Mouse (Mus musculus): Measurements from ENCODE around the gene Shank2. TPM values are rescaled to one million over a fixed set of nuclear protein-coding genes. Genes with fewer than 3 reads are reported as not detected.

The Shank2 gene
- total RNA-seq, 2 experiments from 2014 or later = 0.18 TPM; not detected in 1

DNA sequence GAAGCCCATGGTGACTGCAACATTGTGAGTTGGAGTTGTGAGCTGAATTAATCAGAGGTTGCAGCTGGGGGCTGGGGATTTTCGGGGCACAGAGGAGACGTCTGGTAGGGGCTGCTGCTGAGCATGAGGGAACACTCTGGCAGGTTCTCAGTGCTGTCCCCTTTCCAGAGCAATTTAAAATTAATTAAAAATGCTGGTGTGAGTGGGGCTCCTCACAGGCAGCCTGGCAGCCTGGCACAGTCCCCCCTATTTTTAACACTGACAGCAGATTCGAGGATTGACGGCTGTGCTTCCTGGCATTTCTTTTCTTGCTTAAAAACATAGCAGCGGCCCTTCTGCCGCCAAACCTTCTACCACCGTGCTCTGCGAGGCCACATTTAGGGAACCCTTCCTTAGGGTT lies 157.8 kb downstream of the Shank2 start:
- no peak for ATAC-seq (ENCODE audit: poor library complexity, severe bottlenecking)

DNA sequence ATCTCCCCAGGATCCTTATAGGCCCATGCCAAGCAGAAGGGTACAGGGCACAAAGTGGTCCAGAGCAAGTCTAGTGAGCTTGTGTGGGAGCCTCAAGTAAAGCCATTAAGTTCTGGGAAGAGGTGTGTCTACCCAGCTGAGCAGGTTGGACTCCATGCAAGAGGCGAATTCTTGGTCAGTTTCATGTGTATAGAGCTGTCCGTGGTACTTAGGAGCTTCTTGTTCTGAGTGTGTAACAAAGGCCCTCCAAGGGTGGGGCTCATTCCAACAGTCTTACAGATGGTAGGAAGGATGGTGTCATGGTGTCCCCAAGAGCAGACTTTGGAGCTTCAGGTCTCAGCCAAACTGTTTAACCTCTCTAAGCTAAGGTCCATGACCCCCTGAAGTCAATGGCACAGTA lies 158.3 kb downstream of the Shank2 start:
- ATAC-seq (ENCODE audit: poor library complexity, severe bottlenecking) = no peak

DNA sequence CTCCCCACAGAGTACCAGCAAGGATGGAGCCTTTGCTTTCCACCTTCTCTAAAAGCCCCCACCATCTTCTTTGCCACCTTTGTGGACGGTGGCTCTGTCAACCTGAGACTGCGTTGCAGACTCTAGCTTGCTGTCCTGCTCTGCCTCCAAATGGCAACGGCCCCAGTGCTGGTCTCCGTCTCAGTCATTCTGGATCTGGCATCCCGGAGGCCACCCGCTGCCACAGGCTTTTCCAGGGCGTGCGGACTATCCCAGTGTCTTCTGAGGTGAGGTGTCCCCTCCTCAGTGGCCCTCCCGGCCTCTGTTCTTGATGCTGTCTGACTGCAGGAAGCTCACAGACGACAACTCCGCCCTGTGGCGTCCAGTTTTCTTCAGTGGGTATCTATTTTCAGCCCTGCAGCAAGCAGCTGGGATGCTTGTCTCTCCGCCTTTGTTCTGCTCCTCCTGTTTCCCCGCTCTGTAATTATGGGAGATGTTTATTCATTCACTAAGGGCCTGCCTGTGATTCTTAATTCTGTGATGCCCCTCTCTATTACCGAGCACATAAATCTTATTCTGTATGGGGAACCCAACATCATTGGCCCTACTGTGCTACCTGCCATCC lies 159.0 kb downstream of the Shank2 start:
- no peak for ATAC-seq (ENCODE audit: poor library complexity, severe bottlenecking)

- no peak for ATAC-seq (ENCODE audit: poor library complexity, severe bottlenecking)
These were observed 168.5 kb downstream of the Shank2 start for GRCm38 (mm10) chr7:144170272-144170671.

GRCm38 (mm10) chr7:144170686-144171085 lies 169.0 kb downstream of the Shank2 start:
- ATAC-seq (ENCODE audit: poor library complexity, severe bottlenecking) = no peak

DNA sequence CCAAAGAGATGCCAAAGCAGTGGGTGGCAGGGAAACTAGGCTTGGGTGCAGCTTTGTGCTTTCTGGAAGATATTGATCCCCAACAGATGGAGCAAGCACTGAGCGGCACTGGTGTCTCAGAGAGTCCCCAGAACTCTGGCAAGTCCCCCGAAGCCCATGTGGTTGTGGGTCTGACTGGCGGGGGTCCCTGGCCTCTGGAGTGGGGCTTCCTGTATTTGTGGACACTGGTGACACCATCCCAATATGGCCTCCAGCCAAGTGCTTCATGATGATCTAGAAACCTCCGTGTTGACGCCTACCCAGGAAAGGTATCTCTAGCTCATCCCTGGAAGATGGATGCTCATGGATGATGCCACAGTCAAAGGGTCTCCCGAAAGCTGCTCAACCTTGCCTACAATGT lies 172.1 kb downstream of the Shank2 start:
- ATAC-seq (ENCODE audit: poor library complexity, severe bottlenecking) = no peak

- no peak for ATAC-seq (ENCODE audit: poor library complexity, severe bottlenecking)
These were observed 172.6 kb downstream of the Shank2 start for GRCm38 (mm10) chr7:144174329-144174728.

DNA sequence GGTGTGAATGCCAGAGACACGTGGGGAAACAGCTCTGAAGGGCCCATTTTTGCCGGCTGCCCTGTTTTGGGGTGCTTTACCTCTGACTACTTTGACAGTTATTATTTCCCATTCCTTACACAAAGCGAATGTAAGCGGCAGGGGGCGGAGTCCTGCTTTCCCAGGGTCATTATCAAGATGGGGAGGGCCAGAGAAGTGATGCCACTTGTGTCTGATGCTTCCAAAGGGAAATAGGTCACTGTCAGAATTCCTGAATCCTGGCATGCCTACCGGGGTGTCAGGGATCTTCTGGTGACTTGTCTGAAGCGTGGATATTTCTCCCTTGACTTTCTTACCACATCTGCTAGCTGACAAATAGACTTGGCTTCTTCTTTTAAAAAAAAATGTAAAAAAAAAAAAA lies 173.3 kb downstream of the Shank2 start:
- no peak for ATAC-seq (ENCODE audit: poor library complexity, severe bottlenecking)

GRCm38 (mm10) chr7:144175481-144176233 lies 173.9 kb downstream of the Shank2 start:
- no peak for ATAC-seq (ENCODE audit: poor library complexity, severe bottlenecking)

GRCm38 (mm10) chr7:144176234-144176730 lies 174.6 kb downstream of the Shank2 start:
- ATAC-seq (ENCODE audit: poor library complexity, severe bottlenecking) = no peak

- no peak for ATAC-seq (ENCODE audit: poor library complexity, severe bottlenecking)
These were observed 177.7 kb downstream of the Shank2 start for GRCm38 (mm10) chr7:144179436-144179835.

DNA sequence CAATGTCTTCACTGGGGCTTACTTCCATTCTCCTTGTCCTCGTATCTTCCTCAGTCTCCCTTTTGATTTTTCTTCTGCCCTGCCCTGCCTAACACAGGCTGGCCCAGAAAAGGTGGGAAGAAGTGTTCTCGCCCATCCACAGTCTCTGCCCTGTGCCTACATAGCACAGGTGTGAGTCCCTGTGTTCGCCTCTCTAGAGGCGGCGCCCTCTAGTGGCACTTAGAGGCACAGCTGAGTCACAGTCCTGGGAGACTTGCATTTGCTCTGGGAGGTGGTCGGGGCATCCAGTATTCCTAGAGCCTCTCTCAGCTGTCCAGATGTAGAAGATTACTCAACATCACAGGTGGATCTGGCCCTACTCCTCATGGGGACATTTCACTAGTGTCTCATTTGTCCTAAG lies 179.2 kb downstream of the Shank2 start:
- ATAC-seq (ENCODE audit: poor library complexity, severe bottlenecking) = peak; percentile 65

GRCm38 (mm10) chr7:144187869-144188430 lies 186.2 kb downstream of the Shank2 start:
- ATAC-seq (ENCODE audit: poor library complexity, severe bottlenecking) = no peak

DNA sequence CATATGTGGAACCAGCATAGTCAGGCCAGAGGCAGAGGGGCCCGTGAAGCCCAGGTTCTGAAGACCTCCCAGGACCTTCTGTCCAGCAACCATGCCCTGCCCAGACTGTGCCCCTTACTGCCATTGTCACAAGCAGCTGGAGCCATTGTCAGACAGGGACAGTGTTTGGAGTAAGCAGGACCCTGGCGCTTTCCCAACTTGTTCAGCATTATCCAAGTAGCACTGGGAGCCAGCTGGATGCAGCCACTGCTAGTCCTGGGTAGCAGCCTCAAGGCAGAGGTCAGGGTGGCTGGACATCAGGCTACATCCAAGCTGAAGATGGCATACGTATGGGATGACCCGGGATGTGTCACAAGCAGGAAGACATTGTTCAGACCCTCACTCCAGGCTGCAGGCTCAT lies 187.7 kb downstream of the Shank2 start:
- ATAC-seq (ENCODE audit: poor library complexity, severe bottlenecking) = no peak

GRCm38 (mm10) chr7:144198491-144198890 lies 196.8 kb downstream of the Shank2 start:
- no peak for ATAC-seq (ENCODE audit: poor library complexity, severe bottlenecking)

GRCm38 (mm10) chr7:144202017-144202682 lies 200.4 kb downstream of the Shank2 start:
- ATAC-seq (ENCODE audit: poor library complexity, severe bottlenecking) = no peak

GRCm38 (mm10) chr7:144204290-144204689 lies 202.6 kb downstream of the Shank2 start:
- ATAC-seq (ENCODE audit: poor library complexity, severe bottlenecking) = no peak

DNA sequence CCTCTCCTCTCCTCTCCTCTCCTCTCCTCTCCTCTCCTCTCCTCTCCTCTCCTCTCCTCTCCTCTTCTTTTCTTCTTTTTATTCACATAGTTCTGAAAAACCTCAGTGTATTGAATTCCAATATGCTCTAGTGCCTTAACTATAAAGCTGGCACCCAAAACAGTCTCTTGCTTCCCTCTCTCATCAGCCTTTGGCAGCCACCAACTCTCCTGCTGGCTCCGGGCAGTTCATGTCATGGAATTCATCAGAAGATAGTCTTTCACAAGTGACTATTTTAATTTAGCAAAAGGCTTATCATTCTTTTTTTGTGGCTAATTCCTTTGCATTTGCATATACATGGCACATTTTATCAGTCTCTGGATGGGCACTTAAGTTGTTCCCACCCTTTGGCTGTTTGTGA lies 203.4 kb downstream of the Shank2 start:
- ATAC-seq (ENCODE audit: poor library complexity, severe bottlenecking) = no peak

GRCm38 (mm10) chr7:144205837-144206236 lies 204.1 kb downstream of the Shank2 start:
- no peak for ATAC-seq (ENCODE audit: poor library complexity, severe bottlenecking)

GRCm38 (mm10) chr7:144206254-144206653 lies 204.5 kb downstream of the Shank2 start:
- no peak for ATAC-seq (ENCODE audit: poor library complexity, severe bottlenecking)

DNA sequence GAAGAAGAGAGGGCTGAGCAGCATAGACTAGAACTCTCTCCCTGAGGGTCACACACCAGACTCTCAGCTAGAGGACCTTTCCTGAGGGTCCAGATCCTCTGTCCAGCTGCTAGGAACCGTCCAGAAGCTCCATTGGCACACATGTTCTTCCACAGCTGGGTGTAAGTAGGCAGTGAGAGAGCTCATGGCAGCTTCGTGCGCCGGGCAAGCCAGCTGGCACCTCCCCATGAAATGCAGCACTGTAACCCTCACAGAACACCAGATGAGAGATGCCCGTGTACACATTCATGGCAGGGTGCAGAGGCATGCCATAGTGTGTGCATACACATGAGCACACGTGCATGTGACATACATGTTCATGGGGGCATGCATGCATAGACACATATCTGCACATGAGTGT lies 205.4 kb downstream of the Shank2 start:
- no peak for ATAC-seq (ENCODE audit: poor library complexity, severe bottlenecking)

- no peak for ATAC-seq (ENCODE audit: poor library complexity, severe bottlenecking)
These were observed 206.1 kb downstream of the Shank2 start for GRCm38 (mm10) chr7:144207849-144208248.

Data from megakaryocyte, adult 5-6 weeks (primary cell).